Mouse (Mus musculus) cerebellum, adult 2 months (tissue): Measurements from ENCODE around the gene Cdh23. TPM values are rescaled to one million over a fixed set of nuclear protein-coding genes. Genes with fewer than 3 reads are reported as not detected.

Experiments
- DNase-seq, 2 experiments: peaks; one replicate each; pipeline ENCODE4 v3.0.0; 2021
- H3K27ac ChIP-seq: fragments of 200-500 bp; 2 replicates; pipeline ENCODE4 v1.5.1; 2012; ENCODE audit warnings: low read length, control low read depth, inconsistent platforms; ENCODE audit not compliant: insufficient read depth
- H3K27me3 ChIP-seq: fragments of 200-500 bp; 2 replicates; pipeline ENCODE4 v1.6.1; 2012; ENCODE audit warnings: inconsistent platforms, mild to moderate bottlenecking, low read length, moderate library complexity; ENCODE audit not compliant: control insufficient read depth, insufficient read depth
- H3K4me1 ChIP-seq: fragments of 200-500 bp; 2 replicates; pipeline ENCODE4 v1.6.1; 2011; ENCODE audit warnings: low read length; ENCODE audit not compliant: control insufficient read depth, insufficient read depth
- H3K4me3 ChIP-seq: fragments of 200-500 bp; replicated peaks from 2 replicates; pipeline ENCODE3; 2011; ENCODE audit warnings: mild to moderate bottlenecking, low read depth, low read length, control low read depth; ENCODE audit not compliant: insufficient read depth
- CTCF ChIP-seq: fragments of 200-500 bp; IDR thresholded peaks from 2 replicates; pipeline ENCODE4 v1.5.1; 2011; ENCODE audit warnings: low read depth, mild to moderate bottlenecking, control low read depth, low read length, moderate library complexity, borderline replicate concordance; ENCODE audit not compliant: insufficient read depth
- POLR2A ChIP-seq: fragments of 200-500 bp; IDR thresholded peaks from 2 replicates; pipeline ENCODE4 v1.6.1; 2011; ENCODE audit warnings: low read length, control low read depth, borderline replicate concordance; ENCODE audit not compliant: insufficient read depth
- WGBS: fragments of 180-500 bp; shearing (Covaris S2); methylation state at CpG from one replicate; pipeline ENCODE4 v1.1.7; 2018; 5-methylcytosine and 5-hydroxymethylcytosine counted together
- polyA plus RNA-seq: library from polyadenylated mRNA; depleted of rRNA; stranded (reverse); fragments of >200 nt; gene quantifications from 2 replicates; pipeline ENCODE4 v1.2.3, GENCODE M21; 2012

The Cdh23 gene
- polyA plus RNA-seq, 1 experiment = 2.7 TPM

- H3K4me1 ChIP-seq = no peaks in the 10 kb centered on the region
- WGBS = 76% methylated on average over 9 of the region's 9 CpGs
- DNase-seq = no peak
- H3K4me3 ChIP-seq = no peak overlapping the region
- no peaks in the 10 kb centered on the region for H3K27me3 ChIP-seq
- TF ChIP-seq CTCF = no peak
- H3K27ac ChIP-seq = no peak overlapping the region
Observed at GRCm38 (mm10) chr10:60391661-60392060, 304.6 kb downstream of the Cdh23 start.

DNA sequence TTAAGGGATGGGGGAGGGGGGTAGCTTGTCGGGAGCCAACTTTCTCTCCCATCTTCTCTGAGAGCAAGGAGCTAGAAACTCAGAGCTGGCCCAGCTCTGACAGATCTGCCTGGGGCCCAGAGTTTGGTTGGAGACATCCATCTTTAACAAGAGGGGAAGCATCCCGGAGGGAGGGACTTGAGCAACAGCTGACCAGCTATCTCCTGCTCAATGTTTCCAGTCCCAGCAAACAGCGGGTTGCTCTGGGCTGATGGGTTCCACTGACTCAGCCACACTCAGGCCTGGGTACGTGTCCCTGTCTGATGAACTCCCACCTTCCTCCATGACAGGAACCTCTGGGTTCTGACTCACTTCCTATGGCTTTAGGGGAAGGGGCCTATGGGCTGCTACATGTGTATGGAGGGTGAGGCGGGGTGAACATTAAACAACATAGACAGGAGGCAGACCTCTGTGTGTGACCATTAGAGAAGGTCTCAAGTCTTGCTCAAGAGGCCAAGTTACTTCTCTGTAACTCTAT, 305.3 kb downstream of the Cdh23 start:
- WGBS = 65% methylated on average over 5 of the region's 5 CpGs
- TF ChIP-seq CTCF = no peak
- TF ChIP-seq POLR2A = no peak
- Histone ChIP-seq H3K4me1 (no peaks in the 10 kb centered on the region), H3K4me3 (no peak overlapping the region), H3K27me3 (no peaks in the 10 kb centered on the region), H3K27ac (no peak overlapping the region)
- DNase-seq = no peak

DNA sequence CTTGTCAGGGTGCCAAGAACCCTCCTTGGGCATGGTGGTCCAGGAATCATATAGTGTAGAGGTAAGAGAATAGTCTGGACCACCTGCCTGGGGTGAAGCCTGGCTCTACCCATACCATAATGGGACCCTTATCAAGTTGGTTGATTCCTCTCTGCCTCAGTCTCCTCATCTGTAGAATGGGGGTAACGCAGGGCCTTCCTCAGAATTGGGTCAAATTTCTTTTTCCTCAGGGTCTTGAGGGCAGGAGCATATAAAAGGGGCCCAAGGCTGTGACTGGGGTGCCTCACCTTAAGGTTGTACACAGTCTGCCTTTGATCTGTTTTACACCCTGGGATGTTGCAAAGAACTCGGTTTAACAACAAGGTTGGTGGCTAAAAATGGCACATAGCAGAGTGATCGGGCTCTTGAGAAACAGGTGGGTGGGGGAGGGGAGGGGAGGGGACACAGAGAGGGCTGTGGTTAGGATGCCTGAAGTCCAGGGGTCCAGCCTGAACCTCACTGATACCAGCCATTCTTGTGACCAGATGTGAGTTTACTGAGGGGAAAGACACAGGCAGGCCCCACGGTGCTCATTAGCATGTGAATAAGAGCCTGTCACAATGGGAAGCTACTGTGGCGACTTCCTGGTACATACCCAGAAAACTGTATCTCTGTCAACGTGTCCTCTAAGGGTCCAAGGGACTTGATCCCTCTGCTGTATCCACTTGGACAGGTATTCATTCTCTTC, 305.9 kb downstream of the Cdh23 start:
- no peak for TF ChIP-seq CTCF
- no peaks in the 10 kb centered on the region for H3K27me3 ChIP-seq
- 54% methylated on average over 6 of the region's 6 CpGs for whole genome bisulfite sequencing

DNA sequence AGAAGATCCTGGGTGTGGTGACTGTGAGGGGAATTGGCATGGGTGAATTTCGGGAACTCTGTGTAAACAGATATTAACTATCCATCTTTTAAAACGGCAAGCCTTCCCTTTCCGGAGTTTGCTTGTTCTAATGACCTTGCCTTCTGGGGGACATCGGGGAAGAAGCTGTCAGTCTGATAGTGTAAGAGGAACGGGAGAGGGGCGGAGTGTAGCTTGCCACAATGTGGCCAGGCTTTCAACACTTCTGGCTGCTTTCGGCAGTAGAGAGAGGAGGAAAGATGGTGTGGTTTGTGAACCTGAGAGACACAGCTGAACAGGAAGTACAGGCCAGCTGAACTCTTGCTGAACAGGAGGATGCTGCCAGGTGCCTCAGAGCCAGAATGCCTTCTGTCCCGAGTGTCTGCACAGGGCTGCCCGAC, 306.8 kb downstream of the Cdh23 start:
- Histone ChIP-seq H3K4me1 (no peaks in the 10 kb centered on the region), H3K27ac (no peak overlapping the region), H3K4me3 (no peak overlapping the region), H3K27me3 (no peaks in the 10 kb centered on the region)
- 41% methylated on average over 9 of the region's 9 CpGs for WGBS
- no peak for DNase-seq
- TF ChIP-seq CTCF (no peak), POLR2A (no peak)

More for the DNA sequence above, 305.9 kb downstream of the Cdh23 start:
- Histone ChIP-seq H3K4me3 (no peak overlapping the region), H3K4me1 (no peaks in the 10 kb centered on the region), H3K27ac (no peak overlapping the region)
- DNase-seq = no peak

GRCm38 (mm10) chr10:60388332-60388731, 308.0 kb downstream of the Cdh23 start:
- TF ChIP-seq CTCF (no peak), POLR2A (no peak)
- Histone ChIP-seq H3K27ac (no peak overlapping the region), H3K27me3 (no peaks in the 10 kb centered on the region), H3K4me1 (no peaks in the 10 kb centered on the region), H3K4me3 (no peak overlapping the region)
- WGBS = 82% methylated on average over 2 of the region's 2 CpGs
- no peak for DNase-seq

GRCm38 (mm10) chr10:60381142-60381925, 315.0 kb downstream of the Cdh23 start:
- no peak for TF ChIP-seq CTCF
- TF ChIP-seq POLR2A = no peak
- Histone ChIP-seq H3K27me3 (no peaks in the 10 kb centered on the region), H3K4me1 (peaks cover 3% of the 10 kb centered on the region; the same call in 1 of the 2 replicates), H3K4me3 (no peak overlapping the region), H3K27ac (no peak overlapping the region)
- DNase-seq = no peak
- WGBS = 73% methylated on average over 10 of the region's 10 CpGs

- Histone ChIP-seq H3K27me3 (no peaks in the 10 kb centered on the region), H3K27ac (no peak overlapping the region), H3K4me1 (peaks cover 3% of the 10 kb centered on the region; the same call in 1 of the 2 replicates), H3K4me3 (no peak overlapping the region)
- DNase-seq = no peak
- no peak for TF ChIP-seq POLR2A
- no peak for TF ChIP-seq CTCF
- WGBS = 94% methylated on average over 3 of the region's 3 CpGs
Observed at GRCm38 (mm10) chr10:60380229-60380628, 316.1 kb downstream of the Cdh23 start.
